Mouse (Mus musculus): ENCODE measurements around the gene Gpat2.

Gene Gpat2

GRCm38 (mm10) chr2:127424977-127425376 is at the start of gene Gpat2:
Gpat2 (plus strand) TSS chr2:127425199.
- DNase-seq: no peak

- no peak for DNase-seq
These were observed 49.1 kb upstream of the Gpat2 start for GRCm38 (mm10) chr2:127375759-127376341.

DNA sequence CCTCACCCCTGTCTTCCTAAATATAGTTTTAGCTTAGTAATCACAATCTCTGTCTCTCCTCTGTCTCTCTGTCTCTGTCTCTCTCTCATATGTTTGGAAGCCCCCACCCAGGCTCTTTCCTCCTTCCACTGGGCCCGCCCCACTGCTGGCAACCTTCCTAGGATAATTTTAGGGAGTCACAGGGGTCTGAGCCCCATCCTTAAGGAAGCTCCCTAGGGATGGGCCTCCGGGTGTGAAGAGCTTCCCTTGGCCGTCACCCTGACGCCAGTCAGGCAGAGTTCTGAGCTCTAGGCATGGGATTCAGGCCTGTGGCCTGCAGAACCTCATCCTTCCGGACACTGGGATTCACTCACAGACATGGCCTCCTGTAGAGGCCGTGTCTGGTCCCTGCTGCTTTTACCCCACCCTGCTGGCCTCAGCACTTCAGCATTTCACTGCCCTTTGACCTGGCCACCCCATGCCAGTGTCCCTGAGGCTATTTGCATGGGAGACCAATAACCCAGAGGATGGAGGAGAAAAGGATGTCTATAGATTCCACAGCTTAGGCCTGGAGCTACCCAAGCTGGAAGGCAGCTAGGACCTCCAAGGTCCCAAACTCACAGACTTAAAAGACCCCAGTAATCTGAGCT is 48.5 kb upstream of the Gpat2 start:
- no peak for DNase-seq

DNA sequence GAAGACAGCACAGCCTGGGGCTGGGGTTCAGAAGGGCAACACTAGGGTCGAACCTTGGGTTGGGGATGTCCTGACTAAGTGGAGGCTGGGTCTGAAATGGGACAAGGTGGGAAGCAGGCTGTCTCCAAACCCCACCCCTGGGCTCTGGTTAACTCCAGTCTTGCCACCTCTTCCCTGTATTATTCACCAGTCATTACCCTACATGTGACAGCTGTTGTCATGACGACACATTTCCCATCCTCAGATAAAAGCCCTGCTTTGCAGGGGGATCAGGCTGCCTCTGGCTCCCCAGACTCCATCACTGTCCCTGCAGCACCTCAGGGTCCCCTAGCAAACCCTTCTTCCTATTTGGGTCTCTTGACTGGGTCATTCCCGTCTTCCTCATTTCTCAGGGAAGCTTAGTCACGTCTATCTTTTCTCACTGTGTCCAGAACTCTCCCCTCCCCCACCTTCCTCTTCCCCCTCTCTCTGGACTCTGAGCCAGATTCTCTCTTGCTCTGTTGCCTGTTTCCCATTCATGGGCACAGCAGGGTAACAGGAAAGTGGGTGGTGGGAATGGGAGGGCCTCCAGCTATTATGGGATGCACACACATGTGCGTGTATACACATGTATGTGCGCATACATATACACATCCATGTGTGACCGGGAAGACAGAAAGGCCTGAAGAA is 46.9 kb upstream of the Gpat2 start:
- no peak for DNase-seq

- DNase-seq: no peak
These were observed 46.4 kb upstream of the Gpat2 start for GRCm38 (mm10) chr2:127378611-127378990.

DNA sequence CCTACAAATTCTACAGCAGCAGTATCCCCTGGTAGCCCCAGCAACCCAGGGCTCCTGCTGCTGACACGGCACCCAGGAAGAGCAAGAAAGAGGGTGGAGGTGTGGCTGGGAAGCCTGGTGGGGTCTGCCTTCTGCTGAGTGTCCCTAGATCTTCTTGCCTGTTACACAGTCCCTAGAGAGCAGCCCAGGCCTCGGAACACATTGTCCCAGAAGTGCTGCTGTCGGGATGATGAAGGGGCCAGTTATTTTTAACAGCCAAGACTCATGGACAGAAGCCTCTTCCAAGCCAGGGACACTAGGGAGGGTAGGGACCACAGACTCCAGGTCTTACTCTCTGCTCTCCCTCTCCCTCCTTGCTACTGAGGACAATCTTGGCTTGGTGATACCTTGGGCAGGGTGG is 45.7 kb upstream of the Gpat2 start:
- DNase-seq: no peak

- no peak for DNase-seq
These were observed 41.1 kb upstream of the Gpat2 start for GRCm38 (mm10) chr2:127383881-127384280.

GRCm38 (mm10) chr2:127387521-127387920 is 37.5 kb upstream of the Gpat2 start:
- DNase-seq: no peak

- no peak for DNase-seq
These were observed 34.6 kb upstream of the Gpat2 start for GRCm38 (mm10) chr2:127390352-127390751.

DNA sequence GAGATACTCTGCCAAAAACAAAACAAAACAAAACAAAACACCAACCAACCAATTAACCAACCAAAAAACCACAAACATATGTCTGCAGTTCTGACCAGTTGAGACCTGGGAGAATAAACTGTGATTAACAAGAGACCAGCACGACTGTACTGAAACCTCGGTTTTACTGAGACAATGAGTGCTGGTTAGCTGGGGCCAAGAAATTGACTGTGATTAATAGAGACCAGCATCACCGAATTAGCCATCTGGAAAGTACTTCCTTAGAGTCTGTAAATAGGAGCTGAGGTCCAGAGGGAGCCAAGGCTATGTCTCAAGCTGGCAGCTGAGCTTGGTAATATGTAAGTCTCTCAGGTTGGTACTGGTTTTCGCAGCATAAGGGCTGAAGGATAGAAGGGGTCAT is 34.2 kb upstream of the Gpat2 start:
- DNase-seq: no peak

DNA sequence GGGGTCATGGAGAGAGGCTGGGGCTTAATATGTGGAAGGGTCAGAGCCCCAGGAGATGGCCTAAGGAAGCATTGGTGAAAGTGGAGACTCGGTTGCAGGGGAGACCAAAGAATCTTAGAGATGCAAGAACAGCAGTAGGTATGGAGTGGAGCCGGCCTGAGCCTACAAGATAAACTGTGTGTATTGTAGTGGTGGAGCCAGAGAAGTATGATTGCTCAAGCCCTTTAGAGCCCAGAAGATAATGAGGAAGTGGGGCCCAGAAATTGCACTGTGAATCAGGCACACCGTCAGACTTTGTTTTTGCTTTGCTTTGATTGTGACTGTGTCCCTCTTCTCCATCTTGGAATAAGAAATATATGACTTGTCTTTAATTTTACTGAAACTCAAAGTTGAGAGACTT is 33.7 kb upstream of the Gpat2 start:
- DNase-seq: no peak

- DNase-seq: no peak
These were observed 30.3 kb upstream of the Gpat2 start for GRCm38 (mm10) chr2:127394606-127395161.

DNA sequence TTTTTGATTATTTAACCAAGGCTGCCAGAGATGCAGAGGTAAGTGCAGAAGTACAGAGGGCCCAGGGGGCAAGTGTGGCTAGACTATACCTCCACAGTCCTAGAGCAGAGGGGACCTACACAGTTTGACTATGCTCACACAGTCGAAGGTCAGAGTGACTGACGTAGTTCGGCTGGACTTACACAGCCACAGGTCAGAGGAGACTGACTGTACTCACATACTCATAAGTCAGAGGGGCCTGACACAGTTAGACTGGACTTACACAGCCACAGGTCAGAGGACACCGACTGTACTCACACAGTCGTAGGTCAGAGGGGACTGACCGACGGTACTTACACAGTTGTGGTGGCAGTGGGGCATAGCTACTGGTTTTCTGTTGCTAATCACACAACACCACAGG is 26.3 kb upstream of the Gpat2 start:
- DNase-seq: no peak

DNA sequence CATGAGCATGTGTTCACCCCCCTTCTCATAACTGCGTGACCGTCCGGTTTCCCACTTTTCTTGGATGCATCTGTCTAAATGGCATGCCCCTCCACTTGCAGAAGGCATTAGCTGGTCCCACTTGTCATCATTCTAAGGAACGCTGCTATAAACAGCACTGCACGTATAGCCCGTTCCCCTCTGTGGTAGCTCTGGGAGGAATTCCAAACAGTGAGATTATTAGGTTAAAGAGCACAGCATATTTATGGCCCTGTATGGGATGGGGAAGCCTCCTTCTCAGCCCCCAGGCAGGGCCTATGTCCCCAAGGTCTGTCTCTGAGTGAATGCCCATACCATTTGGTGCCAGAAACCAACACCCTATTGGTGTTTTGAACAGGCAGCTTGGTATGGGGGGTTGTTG is 13.9 kb upstream of the Gpat2 start:
- no peak for DNase-seq

GRCm38 (mm10) chr2:127415806-127416205 is 9.2 kb upstream of the Gpat2 start:
- DNase-seq: no peak

GRCm38 (mm10) chr2:127416706-127417105 is 8.3 kb upstream of the Gpat2 start:
- no peak for DNase-seq

- DNase-seq: no peak
These were observed 6.6 kb upstream of the Gpat2 start for GRCm38 (mm10) chr2:127418266-127418970.

DNA sequence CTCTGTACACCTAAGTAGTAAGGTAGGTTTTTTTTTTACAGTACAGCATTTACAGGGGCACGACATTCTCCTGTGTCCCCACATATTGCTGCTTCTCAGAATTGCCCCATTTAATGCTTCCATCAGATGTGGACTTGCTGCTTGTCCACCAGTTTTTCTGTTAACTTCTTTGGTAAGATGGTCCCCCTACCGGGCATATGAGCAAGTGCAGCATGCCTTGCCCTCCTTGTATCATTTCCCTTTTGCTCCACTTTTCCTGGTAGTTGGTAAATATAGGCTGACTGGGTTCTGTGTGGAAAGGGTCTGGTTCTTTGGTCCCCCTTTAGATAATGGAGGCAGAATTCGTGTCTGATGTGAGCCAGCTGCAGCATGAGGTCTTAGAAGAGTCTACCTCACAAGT is 5.2 kb downstream of the Gpat2 start:
- DNase-seq: no peak

DNA sequence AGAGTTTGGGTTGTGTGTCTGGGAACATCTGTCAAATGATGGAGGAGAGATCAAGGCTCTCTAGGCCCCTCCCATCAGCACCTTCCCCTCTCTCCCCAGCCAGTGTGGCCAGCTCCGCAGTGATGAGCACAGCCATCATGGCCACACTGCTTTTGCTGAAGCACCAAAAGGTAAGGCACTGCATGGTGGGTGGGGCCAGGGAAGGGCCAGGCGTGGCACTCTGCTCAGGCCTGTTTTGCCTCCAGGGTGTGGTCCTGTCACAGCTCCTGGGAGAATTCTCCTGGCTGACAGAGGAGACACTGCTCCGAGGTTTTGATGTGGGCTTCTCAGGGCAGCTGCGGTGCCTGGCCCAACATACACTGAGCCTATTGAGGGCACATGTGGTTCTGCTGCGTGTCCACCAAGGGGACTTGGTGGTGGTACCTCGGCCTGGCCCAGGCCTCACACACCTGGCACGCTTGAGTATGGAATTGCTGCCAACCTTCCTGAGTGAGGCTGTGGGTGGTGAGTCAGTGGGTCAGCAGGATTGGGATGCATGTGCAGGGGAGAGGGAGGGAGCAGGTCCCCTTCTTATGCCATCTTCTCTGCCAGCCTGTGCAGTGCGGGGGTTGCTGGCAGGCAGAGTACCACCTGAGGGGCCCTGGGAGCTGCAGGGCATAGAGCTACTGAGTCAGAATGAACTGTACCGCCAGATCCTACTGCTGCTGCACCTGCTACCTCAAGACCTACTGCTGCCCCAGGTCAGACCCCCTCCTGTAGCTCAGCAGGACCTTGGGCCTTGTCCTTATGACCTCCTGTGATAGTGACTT is 8.7 kb downstream of the Gpat2 start:
- DNase-seq: no peak

- peak; percentile 54 for DNase-seq
These were observed 10.1 kb downstream of the Gpat2 start for GRCm38 (mm10) chr2:127435135-127435534.

- no peak for DNase-seq
These were observed 10.6 kb downstream of the Gpat2 start for GRCm38 (mm10) chr2:127435554-127435953.

DNA sequence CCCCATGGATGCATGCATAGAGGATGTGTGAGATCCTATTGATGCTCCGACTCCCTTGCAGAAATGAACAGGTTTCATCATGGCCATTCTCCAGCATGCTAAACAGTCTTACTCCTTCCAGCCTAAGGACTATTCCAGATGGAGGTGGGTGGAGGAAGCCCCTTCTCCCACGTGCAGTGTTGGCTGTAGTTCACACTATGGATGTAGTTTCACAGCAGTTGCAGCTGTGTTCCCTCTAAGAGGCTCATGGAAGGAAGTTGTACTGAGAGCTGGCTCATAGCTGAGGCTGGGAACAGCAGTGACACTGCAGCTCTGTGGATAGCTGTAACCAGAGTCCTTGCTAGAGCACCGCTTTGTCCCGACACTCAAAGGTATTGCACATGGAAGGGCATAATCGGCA is 12.7 kb downstream of the Gpat2 start:
- DNase-seq: no peak
